Mouse (Mus musculus): ENCODE results near the gene Gm4303.
"Not testable (repeated sequence)": the region's sequence is repeated elsewhere in the genome, so short reads cannot be mapped to it uniquely, and the experiment has no call there.

Gene Gm4303

DNA sequence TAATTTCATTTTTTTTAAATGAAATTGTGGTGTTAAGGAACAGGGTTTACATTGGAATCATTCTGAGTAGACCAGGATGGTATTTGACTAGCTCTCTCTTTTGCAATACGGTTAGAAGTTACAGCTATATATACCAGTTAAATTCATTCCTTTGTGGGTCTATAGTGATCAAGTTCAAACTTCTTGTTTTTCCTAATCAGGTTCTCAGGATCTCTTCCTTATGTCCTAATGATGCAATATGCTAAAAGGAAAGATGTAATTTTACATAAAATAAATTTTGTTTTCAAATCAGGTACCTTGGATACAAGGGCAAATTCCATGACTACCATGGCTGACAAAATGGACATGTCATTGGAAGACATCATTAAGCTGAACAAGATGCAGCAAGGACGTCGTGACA lies at the start of gene Gm4303:
Gm4303 (plus strand) TSS at position 301 of the 400 bp plus-strand sequence.
- not testable (repeated sequence) for DNase-seq

DNA sequence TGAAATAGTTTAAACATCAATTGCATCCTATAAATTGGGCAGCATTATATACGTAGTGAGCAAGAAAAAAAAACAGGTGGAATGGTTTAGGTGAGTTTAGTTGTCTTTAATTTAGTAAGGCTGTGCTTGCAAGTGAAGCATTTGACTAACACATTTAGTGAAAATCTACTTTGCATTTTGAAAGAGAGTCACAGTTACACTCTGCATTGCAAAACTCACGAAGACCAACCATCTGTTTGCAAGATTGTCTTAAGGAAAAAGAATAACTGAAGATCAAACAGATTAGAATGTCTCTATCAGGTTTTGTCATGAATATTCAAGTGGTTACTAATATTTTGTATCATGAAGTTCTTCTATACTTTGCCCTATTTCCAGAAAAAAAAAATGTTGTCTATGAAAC lies 49.7 kb upstream of the Gm4303 start:
- DNase-seq: no peak

DNA sequence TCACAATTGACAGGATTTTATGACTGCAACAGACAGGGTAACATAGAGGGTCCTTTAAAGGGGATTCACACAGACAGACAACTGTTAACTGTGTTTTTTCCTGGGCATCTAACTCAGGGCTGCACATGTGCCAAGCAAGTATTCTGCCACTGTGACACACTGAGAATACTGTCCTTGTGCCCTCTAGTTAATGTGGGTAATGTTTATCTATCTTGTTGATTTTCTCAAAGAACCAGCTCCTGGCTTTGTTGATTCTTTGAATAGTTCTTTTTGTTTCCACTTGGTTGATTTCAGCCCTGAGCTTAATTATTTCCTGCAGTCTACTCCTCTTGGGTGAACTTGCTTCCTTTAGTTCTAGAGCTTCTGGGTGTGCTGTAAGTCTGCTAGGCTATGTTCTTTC lies 45.7 kb upstream of the Gm4303 start:
- DNase-seq: not testable (repeated sequence)

DNA sequence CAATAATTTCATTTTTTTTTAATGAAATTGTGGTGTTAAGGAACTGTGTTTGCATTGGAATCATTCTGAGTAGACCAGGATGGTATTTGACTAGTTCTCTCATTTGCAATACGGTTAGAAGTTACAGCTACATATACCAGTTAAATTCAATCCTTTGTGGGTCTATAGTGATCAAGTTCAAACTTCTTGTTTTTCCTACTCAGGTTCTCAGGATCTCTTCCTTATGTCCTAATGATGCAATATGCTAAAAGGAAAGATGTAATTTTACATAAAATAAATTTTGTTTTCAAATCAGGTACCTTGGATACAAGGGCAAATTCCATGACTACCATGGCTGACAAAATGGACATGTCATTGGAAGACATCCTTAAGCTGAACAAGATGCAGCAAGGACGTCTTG lies 10.4 kb upstream of the Gm4303 start, which contains the start of gene Gm4301:
Gm4301 (plus strand) TSS at position 301 of the 400 bp plus-strand sequence.
- not testable (repeated sequence) for DNase-seq

DNA sequence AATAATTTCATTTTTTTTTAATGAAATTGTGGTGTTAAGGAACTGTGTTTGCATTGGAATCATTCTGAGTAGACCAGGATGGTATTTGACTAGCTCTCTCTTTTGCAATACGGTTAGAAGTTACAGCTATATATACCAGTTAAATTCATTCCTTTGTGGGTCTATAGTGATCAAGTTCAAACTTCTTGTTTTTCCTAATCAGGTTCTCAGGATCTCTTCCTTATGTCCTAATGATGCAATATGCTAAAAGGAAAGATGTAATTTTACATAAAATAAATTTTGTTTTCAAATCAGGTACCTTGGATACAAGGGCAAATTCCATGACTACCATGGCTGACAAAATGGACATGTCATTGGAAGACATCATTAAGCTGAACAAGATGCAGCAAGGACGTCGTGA lies 5.2 kb upstream of the Gm4303 start, which contains the start of gene Gm4302:
Gm4302 (plus strand) TSS at position 301 of the 400 bp plus-strand sequence.
- not testable (repeated sequence) for DNase-seq

DNA sequence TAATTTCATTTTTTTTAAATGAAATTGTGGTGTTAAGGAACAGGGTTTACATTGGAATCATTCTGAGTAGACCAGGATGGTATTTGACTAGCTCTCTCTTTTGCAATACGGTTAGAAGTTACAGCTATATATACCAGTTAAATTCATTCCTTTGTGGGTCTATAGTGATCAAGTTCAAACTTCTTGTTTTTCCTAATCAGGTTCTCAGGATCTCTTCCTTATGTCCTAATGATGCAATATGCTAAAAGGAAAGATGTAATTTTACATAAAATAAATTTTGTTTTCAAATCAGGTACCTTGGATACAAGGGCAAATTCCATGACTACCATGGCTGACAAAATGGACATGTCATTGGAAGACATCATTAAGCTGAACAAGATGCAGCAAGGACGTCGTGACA lies 5.0 kb downstream of the Gm4303 start, which contains the start of gene Gm4305:
Gm4305 (plus strand) TSS at position 301 of the 400 bp plus-strand sequence.
- DNase-seq: not testable (repeated sequence)

DNA sequence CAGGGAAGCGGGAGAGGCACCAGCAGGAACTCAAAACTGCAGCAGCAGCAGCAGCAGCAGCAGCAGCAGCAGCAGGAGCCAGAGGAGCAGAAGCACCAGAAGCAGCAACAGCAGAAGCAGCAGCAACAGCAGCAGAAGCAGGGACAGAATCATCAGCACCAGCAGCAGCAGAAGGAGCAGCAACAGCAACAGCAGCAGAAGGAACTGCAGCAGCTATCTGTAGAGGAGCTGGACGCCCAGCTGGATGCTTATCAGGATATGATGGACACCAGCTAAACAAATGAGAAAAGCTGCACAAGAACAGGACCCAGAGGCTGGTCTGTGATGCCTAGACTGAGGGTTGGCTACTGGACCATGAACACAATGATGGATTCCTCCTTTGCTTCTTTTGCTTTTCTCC lies 11.1 kb downstream of the Gm4303 start:
- peak; percentile 4 for DNase-seq

DNA sequence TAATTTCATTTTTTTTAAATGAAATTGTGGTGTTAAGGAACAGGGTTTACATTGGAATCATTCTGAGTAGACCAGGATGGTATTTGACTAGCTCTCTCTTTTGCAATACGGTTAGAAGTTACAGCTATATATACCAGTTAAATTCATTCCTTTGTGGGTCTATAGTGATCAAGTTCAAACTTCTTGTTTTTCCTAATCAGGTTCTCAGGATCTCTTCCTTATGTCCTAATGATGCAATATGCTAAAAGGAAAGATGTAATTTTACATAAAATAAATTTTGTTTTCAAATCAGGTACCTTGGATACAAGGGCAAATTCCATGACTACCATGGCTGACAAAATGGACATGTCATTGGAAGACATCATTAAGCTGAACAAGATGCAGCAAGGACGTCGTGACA lies 15.3 kb downstream of the Gm4303 start, which contains the start of gene Gm4307:
Gm4307 (plus strand) TSS at position 301 of the 400 bp plus-strand sequence.
- DNase-seq: not testable (repeated sequence)

DNA sequence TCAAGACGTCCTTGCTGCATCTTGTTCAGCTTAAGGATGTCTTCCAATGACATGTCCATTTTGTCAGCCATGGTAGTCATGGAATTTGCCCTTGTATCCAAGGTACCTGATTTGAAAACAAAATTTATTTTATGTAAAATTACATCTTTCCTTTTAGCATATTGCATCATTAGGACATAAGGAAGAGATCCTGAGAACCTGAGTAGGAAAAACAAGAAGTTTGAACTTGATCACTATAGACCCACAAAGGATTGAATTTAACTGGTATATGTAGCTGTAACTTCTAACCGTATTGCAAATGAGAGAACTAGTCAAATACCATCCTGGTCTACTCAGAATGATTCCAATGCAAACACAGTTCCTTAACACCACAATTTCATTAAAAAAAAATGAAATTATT lies 36.7 kb downstream of the Gm4303 start, which contains the start of gene Gm4312:
Gm4312 (minus strand) TSS at position 101 of the 400 bp plus-strand sequence.
- DNase-seq: not testable (repeated sequence)

Measured in thymus, postnatal 14 days (tissue).